Mouse (Mus musculus) myocyte (in vitro differentiated cells): Measurements from ENCODE around the gene Mrps6. TPM values are rescaled to one million over a fixed set of nuclear protein-coding genes. Genes with fewer than 3 reads are reported as not detected.
A peak's percentile ranks its signal among the peaks of the same experiment; 100 is the strongest.

Experiments used
- H3K27me3 ChIP-seq: one replicate; pipeline ENCODE4 v1.6.1; 2011; ENCODE audit not compliant: control insufficient read depth, insufficient read depth, insufficient read length
- H3K36me3 ChIP-seq: one replicate; pipeline ENCODE4 v1.6.1; 2011; ENCODE audit not compliant: control insufficient read depth, insufficient read depth
- H3K4me2 ChIP-seq: one replicate; pipeline ENCODE4 v1.6.1; 2011; ENCODE audit warnings: low read depth, control low read depth
- H3K4me3 ChIP-seq: one replicate; pipeline ENCODE4 v1.5.1; 2011; ENCODE audit warnings: mild to moderate bottlenecking, control low read depth, moderate library complexity
- H3K79me2 ChIP-seq: one replicate; pipeline ENCODE4 v1.6.1; 2011; ENCODE audit not compliant: control insufficient read depth, insufficient read depth
- H3ac ChIP-seq: one replicate; pipeline ENCODE4 v1.6.1; 2011; ENCODE audit not compliant: control insufficient read depth, insufficient read length
- CEBPB ChIP-seq: IDR thresholded peaks from 2 replicates; pipeline ENCODE4 v1.6.1; 2011; ENCODE audit warnings: mild to moderate bottlenecking, moderate library complexity; ENCODE audit not compliant: poor library complexity, insufficient read depth, severe bottlenecking
- E2F4 ChIP-seq: IDR thresholded peaks from one replicate; pipeline ENCODE4 v1.6.1; 2011; ENCODE audit warnings: mild to moderate bottlenecking, control low read depth, moderate library complexity; ENCODE audit not compliant: insufficient read depth
- MAX ChIP-seq: IDR thresholded peaks from one replicate; pipeline ENCODE4 v1.6.1; 2011; ENCODE audit warnings: low read depth, mild to moderate bottlenecking, control low read depth
- MYOD1 ChIP-seq, 3 experiments: IDR thresholded peaks; one replicate each; pipeline ENCODE4 v1.6.1; 2011; ENCODE audit warnings: control low read depth in 2 of 3, low read depth in 2 of 3, mild to moderate bottlenecking in 2 of 3, moderate library complexity in 1 of 3; ENCODE audit not compliant: insufficient read length in 2 of 3, control insufficient read depth in 1 of 3
- MYOG ChIP-seq, 3 experiments: IDR thresholded peaks; one replicate each; pipeline ENCODE4 v1.6.1; 2011; ENCODE audit warnings: control low read depth in 2 of 3, low read depth in 2 of 3, mild to moderate bottlenecking in 2 of 3; ENCODE audit not compliant: insufficient read length in 2 of 3, control insufficient read depth in 1 of 3, insufficient read depth in 1 of 3
- POLR2A ChIP-seq: IDR thresholded peaks from one replicate; pipeline ENCODE4 v1.6.1; 2011; ENCODE audit warnings: low read depth, mild to moderate bottlenecking, control low read depth, moderate library complexity; ENCODE audit not compliant: insufficient read length
- POLR2AphosphoS2 ChIP-seq: IDR thresholded peaks from one replicate; pipeline ENCODE4 v1.6.1; 2011; ENCODE audit warnings: low read depth, control low read depth; ENCODE audit not compliant: insufficient read length
- REST ChIP-seq: IDR thresholded peaks from one replicate; pipeline ENCODE4 v1.6.1; 2011; ENCODE audit warnings: mild to moderate bottlenecking, control low read depth, moderate library complexity; ENCODE audit not compliant: insufficient read depth, insufficient read length
- SRF ChIP-seq: IDR thresholded peaks from one replicate; pipeline ENCODE4 v1.6.1; 2011; ENCODE audit warnings: low read depth; ENCODE audit not compliant: control insufficient read depth, insufficient read length
- TCF12 ChIP-seq: IDR thresholded peaks from one replicate; pipeline ENCODE4 v1.6.1; 2011; ENCODE audit warnings: mild to moderate bottlenecking, control low read depth; ENCODE audit not compliant: poor library complexity, insufficient read depth, severe bottlenecking
- TCF3 ChIP-seq: IDR thresholded peaks from one replicate; pipeline ENCODE4 v1.6.1; 2011; ENCODE audit warnings: low read depth, control low read depth; ENCODE audit not compliant: insufficient read length
- USF1 ChIP-seq: IDR thresholded peaks from one replicate; pipeline ENCODE4 v1.6.1; 2011; ENCODE audit warnings: low read depth, mild to moderate bottlenecking, control low read depth, moderate library complexity
- polyA plus RNA-seq: library from polyadenylated mRNA; unstranded; fragments of >200 nt; fragmentation: generic; extraction: Trizol; gene quantifications from one replicate; pipeline ENCODE4 v1.2.1, GENCODE M21; 2012; ENCODE audit warnings: missing spikeins

Gene Mrps6
- polyA plus RNA-seq, 1 experiment = 121 TPM

- no peaks in the 10 kb centered on the region for H3K27me3 ChIP-seq
- no peaks in the 10 kb centered on the region for H3K79me2 ChIP-seq
- no peak overlapping the region for H3ac ChIP-seq
- no peak overlapping the region for H3K4me2 ChIP-seq
- TF ChIP-seq TCF3 = no peak
- TF ChIP-seq MYOG (IDR thresholded peaks at IDR 0.05; ENCODE audit: control insufficient read depth in 1 of 3, insufficient read depth in 1 of 3, insufficient read length in 2 of 3, low read depth in 2 of 3) = no peak
- TF ChIP-seq MAX = no peak
- TF ChIP-seq SRF = no peak
- no peaks in the 10 kb centered on the region for H3K36me3 ChIP-seq
- no peak overlapping the region for H3K4me3 ChIP-seq
These were observed 5.5 kb upstream of the Mrps6 start for GRCm38 (mm10) chr16:92052569-92052968.

DNA sequence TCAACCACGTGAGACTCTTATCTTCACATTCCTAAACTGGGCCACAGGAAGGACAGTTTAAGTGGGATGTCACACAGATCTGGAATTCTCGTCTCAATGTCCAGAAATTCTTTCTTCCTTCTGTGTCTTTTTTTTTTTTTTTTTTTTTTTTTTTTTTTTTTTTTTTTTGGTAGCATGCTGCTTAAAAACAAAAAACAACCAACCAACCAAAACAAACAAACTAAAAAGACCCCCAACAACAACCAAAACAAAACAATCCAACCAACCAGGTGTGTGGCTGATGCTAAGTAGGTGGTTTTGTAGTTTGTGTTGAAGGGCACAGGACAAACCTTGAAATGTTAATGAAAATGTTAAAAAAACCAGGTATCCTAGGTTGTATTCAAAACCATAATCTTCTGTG, 1.4 kb upstream of the Mrps6 start:
- H3ac ChIP-seq = no peak overlapping the region
- H3K79me2 ChIP-seq = peaks cover 31% of the 10 kb centered on the region
- H3K27me3 ChIP-seq = no peaks in the 10 kb centered on the region
- H3K4me2 ChIP-seq = no peak overlapping the region
- no peak overlapping the region for H3K4me3 ChIP-seq
- TF ChIP-seq REST (no peak), SRF (no peak), E2F4 (no peak), USF1 (no peak), MYOG (IDR thresholded peaks at IDR 0.05; ENCODE audit: control insufficient read depth in 1 of 3, insufficient read depth in 1 of 3, insufficient read length in 2 of 3, low read depth in 2 of 3) (no peak), TCF3 (no peak), POLR2AphosphoS2 (no peak)
- H3K36me3 ChIP-seq = no peaks in the 10 kb centered on the region

DNA sequence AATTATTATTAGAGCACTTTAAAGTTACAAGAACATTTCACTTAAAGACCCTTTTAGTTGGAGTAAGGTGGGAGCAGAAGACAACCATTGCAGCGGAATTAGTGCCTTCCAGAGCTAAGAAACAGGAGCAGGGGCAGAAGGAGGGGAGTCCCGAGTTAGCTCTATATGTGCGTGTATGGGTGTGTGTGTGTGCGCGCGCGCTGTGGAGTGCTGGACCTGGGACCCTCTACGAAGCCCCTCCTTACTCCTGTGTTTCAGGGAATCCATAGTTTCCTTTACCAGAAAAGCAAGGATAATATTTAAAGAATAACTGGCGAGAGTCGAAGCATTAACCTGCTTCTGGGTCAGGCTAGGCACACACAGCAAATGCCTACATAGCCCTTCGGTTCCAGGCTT, 616 bp upstream of the Mrps6 start:
- Histone ChIP-seq H3K4me3 (peak overlapping the region; percentile 50), H3K79me2 (peaks cover 38% of the 10 kb centered on the region), H3K36me3 (peaks cover 3% of the 10 kb centered on the region), H3K4me2 (peak overlapping the region; percentile 86), H3ac (peak overlapping the region; percentile 68), H3K27me3 (no peaks in the 10 kb centered on the region)
- no peak for TF ChIP-seq POLR2AphosphoS2
- TF ChIP-seq SRF = no peak
- no peak for TF ChIP-seq MYOG (IDR thresholded peaks at IDR 0.05; ENCODE audit: control insufficient read depth in 1 of 3, insufficient read depth in 1 of 3, insufficient read length in 2 of 3, low read depth in 2 of 3)
- TF ChIP-seq MYOD1 (IDR thresholded peaks at IDR 0.05; ENCODE audit: control insufficient read depth in 1 of 3, insufficient read length in 2 of 3, low read depth in 2 of 3) = no peak

- H3ac ChIP-seq = peak overlapping the region; percentile 68
- no peaks in the 10 kb centered on the region for H3K27me3 ChIP-seq
- H3K4me2 ChIP-seq = peak overlapping the region; percentile 79
- peaks cover 53% of the 10 kb centered on the region for H3K79me2 ChIP-seq
- TF ChIP-seq MYOD1 (IDR thresholded peaks at IDR 0.05; ENCODE audit: control insufficient read depth in 1 of 3, insufficient read length in 2 of 3, low read depth in 2 of 3) = no peak
- TF ChIP-seq CEBPB = no peak
- TF ChIP-seq MAX = no peak
- no peak for TF ChIP-seq SRF
- TF ChIP-seq MYOG (IDR thresholded peaks at IDR 0.05; ENCODE audit: control insufficient read depth in 1 of 3, insufficient read depth in 1 of 3, insufficient read length in 2 of 3, low read depth in 2 of 3) = no peak
- TF ChIP-seq REST = no peak
- TF ChIP-seq E2F4 = no peak
- TF ChIP-seq POLR2AphosphoS2 = no peak
- TF ChIP-seq POLR2A = no peak
- no peak for TF ChIP-seq TCF3
- peaks cover 18% of the 10 kb centered on the region for H3K36me3 ChIP-seq
- H3K4me3 ChIP-seq = peak overlapping the region; percentile 50
These were observed 862 bp downstream of the Mrps6 start for GRCm38 (mm10) chr16:92058644-92059620.

GRCm38 (mm10) chr16:92060213-92060612, 2.1 kb downstream of the Mrps6 start:
- no peaks in the 10 kb centered on the region for H3K27me3 ChIP-seq
- no peak for TF ChIP-seq TCF12
- no peak for TF ChIP-seq E2F4
- TF ChIP-seq TCF3 = no peak
- TF ChIP-seq CEBPB = no peak
- no peak for TF ChIP-seq MYOD1 (IDR thresholded peaks at IDR 0.05; ENCODE audit: control insufficient read depth in 1 of 3, insufficient read length in 2 of 3, low read depth in 2 of 3)
- TF ChIP-seq MAX = no peak
- TF ChIP-seq USF1 = no peak
- no peak for TF ChIP-seq REST
- TF ChIP-seq MYOG (IDR thresholded peaks at IDR 0.05; ENCODE audit: control insufficient read depth in 1 of 3, insufficient read depth in 1 of 3, insufficient read length in 2 of 3, low read depth in 2 of 3) = no peak
- no peak for TF ChIP-seq POLR2AphosphoS2
- H3K4me2 ChIP-seq = peak overlapping the region; percentile 79
- peaks cover 28% of the 10 kb centered on the region for H3K36me3 ChIP-seq
- no peak overlapping the region for H3K4me3 ChIP-seq
- H3ac ChIP-seq = no peak overlapping the region
- peaks cover 65% of the 10 kb centered on the region for H3K79me2 ChIP-seq
